Mouse (Mus musculus) urinary bladder, adult 18-20 months (tissue): ENCODE results near the gene Midn.

ENCODE experiments used
- DNase-seq, 2 experiments: peaks; one replicate each; pipeline ENCODE4 v3.0.0; 2022; ENCODE audit warnings: low spot score in 2 of 2, mixed read lengths in 2 of 2

Midn gene

GRCm38 (mm10) chr10:80129846-80130245 lies 18.2 kb upstream of the Midn start:
- no peak for DNase-seq

GRCm38 (mm10) chr10:80130403-80131031 lies 17.6 kb upstream of the Midn start:
- no peak for DNase-seq

GRCm38 (mm10) chr10:80131316-80131951 lies 16.6 kb upstream of the Midn start:
- no peak for DNase-seq

GRCm38 (mm10) chr10:80131952-80132350 lies 16.1 kb upstream of the Midn start:
- no peak for DNase-seq

- DNase-seq = no peak
Measured at GRCm38 (mm10) chr10:80133226-80133849, 14.7 kb upstream of the Midn start.

GRCm38 (mm10) chr10:80134421-80134820 lies 13.7 kb upstream of the Midn start:
- DNase-seq = no peak

GRCm38 (mm10) chr10:80135161-80135560 lies 12.9 kb upstream of the Midn start:
- DNase-seq = no peak

- DNase-seq = no peak
Measured at GRCm38 (mm10) chr10:80135641-80136040, 12.4 kb upstream of the Midn start.

- no peak for DNase-seq
Measured at GRCm38 (mm10) chr10:80136179-80136951, 11.7 kb upstream of the Midn start.

- DNase-seq = peak in 1 of 2 experiments; percentile 43
Measured at GRCm38 (mm10) chr10:80136952-80137625, 11.0 kb upstream of the Midn start.

GRCm38 (mm10) chr10:80137626-80138552 lies 10.2 kb upstream of the Midn start:
- DNase-seq = peak in 1 of 2 experiments; percentile 33

GRCm38 (mm10) chr10:80138553-80139438 lies 9.3 kb upstream of the Midn start, which contains the start of gene Atp5d:
Gene Atp5d, plus strand, starts transcription at chr10:80138632.
- DNase-seq = peak in 1 of 2 experiments; percentile 59

- DNase-seq = no peak
Measured at GRCm38 (mm10) chr10:80139439-80139775, 8.7 kb upstream of the Midn start.

GRCm38 (mm10) chr10:80139975-80140665 lies 8.0 kb upstream of the Midn start:
- no peak for DNase-seq

GRCm38 (mm10) chr10:80140666-80141035 lies 7.4 kb upstream of the Midn start, which contains the start of gene Cbarp:
Gene Cbarp, minus strand, starts transcription at chr10:80140835.
- no peak for DNase-seq

- peak; percentile 89 to 95 for DNase-seq
Measured at GRCm38 (mm10) chr10:80141243-80141642, 6.8 kb upstream of the Midn start.

GRCm38 (mm10) chr10:80141786-80142529 lies 6.1 kb upstream of the Midn start:
- DNase-seq = peak; percentile 83 to 93

GRCm38 (mm10) chr10:80142530-80142925 lies 5.5 kb upstream of the Midn start:
- no peak for DNase-seq
